Mouse (Mus musculus) liver, embryonic 14.5 days (tissue): Measurements from ENCODE around the gene Ncapg2.

Experiments
- CTCF ChIP-seq: IDR thresholded peaks from 2 replicates; pipeline ENCODE4 v1.5.1; 2016; ENCODE audit warnings: antibody characterized with exemption, low read depth, control low read depth
- EP300 ChIP-seq: IDR thresholded peaks from 2 replicates; pipeline ENCODE4 v1.6.1; 2016; ENCODE audit warnings: antibody characterized with exemption, low read depth

DNA sequence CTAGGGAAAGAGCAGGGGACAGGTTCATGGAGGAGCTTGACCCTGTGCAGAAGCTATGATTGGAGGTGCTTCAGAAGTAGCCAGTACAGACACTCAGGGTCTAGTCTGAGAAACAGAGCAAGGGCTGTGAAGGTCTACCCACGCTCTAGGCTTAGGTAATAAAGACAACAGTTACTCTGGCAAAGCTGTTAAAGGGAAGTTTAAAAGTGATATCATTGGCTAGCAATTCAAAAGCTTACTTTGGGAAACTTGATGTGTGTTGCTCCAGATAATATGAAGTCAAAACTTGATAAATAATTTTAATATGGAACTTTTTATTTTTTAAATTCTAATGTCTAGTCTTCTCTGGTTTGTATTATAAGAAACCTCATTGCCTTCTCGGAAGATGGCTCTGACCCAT lies 37.9 kb upstream of the Ncapg2 start:
- TF ChIP-seq CTCF (no peak), EP300 (no peak)
